ENCODE assay signal across 8 mouse cellular contexts in genomic region chr11:105311291-105311975, GRCm38 (mm10). TPM values are rescaled to one million over a fixed set of nuclear protein-coding genes. Genes with fewer than 3 reads are reported as not detected.
DNase-seq lines count a peak whose midpoint lies in the region; ATAC-seq and TF ChIP-seq lines count a peak whose summit lies in the region.

No protein-coding gene starts in this region.

- TF ChIP-seq POLR2A in embryonic fibroblast, embryonic 13.5 days (IDR thresholded peaks at IDR 0.05; ENCODE audit: low read depth, low read length) = no peak

- no peak for DNase-seq in neural tube, embryonic 10.5 days (ENCODE audit: extremely low spot score, low spot score)
- peak; percentile 62 for DNase-seq in kidney, adult 11 months
- peak; percentile 67 for DNase-seq in lung, embryonic 14.5 days
- no peak for DNase-seq in B cell, adult 2 months
- DNase-seq in urinary bladder, adult 2 months (ENCODE audit: low spot score) = no peak
- no peak for DNase-seq in frontal cortex, postnatal 14 days (ENCODE audit: low spot score in 2 of 2)

- H3K27me3 ChIP-seq in neural tube, embryonic 13.5 days = no peaks in the 10 kb centered on the region
- no peaks in the 10 kb centered on the region for H3K27me3 ChIP-seq in lung, embryonic 14.5 days (ENCODE audit: insufficient read depth, low read length)

- no peak overlapping the region for H3K9ac ChIP-seq in neural tube, embryonic 13.5 days
- no peak overlapping the region for H3K9ac ChIP-seq in lung, embryonic 14.5 days

- no peak for ATAC-seq in neural tube, embryonic 13.5 days (ENCODE audit: low read depth)
- ATAC-seq in lung, embryonic 14.5 days (ENCODE audit: insufficient read depth) = no peak

- 55% methylated on average over 24 of the region's 24 CpGs for WGBS in neural tube, embryonic 13.5 days
- 49% methylated on average over 24 of the region's 24 CpGs for WGBS in lung, embryonic 14.5 days

- H3K4me2 ChIP-seq in neural tube, embryonic 13.5 days = 0 out of 2 replicates have a peak overlapping the region, but pooled peaks have one; percentile 4
- H3K4me2 ChIP-seq in lung, embryonic 14.5 days = peak overlapping the region; percentile 32; the same call in 1 of the 2 replicates

- H3K4me1 ChIP-seq in neural tube, embryonic 13.5 days (replicated peaks) = peaks cover 39% of the 10 kb centered on the region
- H3K4me1 ChIP-seq in embryonic fibroblast, embryonic 13.5 days (ENCODE audit: control insufficient read depth, insufficient read depth, low read length) = peaks cover 36% of the 10 kb centered on the region
- peaks cover 42% of the 10 kb centered on the region for H3K4me1 ChIP-seq in lung, embryonic 14.5 days (ENCODE audit: insufficient read depth)

- no peak for TF ChIP-seq CTCF in embryonic fibroblast, embryonic 13.5 days (IDR thresholded peaks at IDR 0.05; ENCODE audit: borderline replicate concordance, insufficient read depth, low read length)
- TF ChIP-seq CTCF in lung, embryonic 14.5 days (IDR thresholded peaks at IDR 0.05; ENCODE audit: low read depth) = no peak

- no peaks in the 10 kb centered on the region for H3K36me3 ChIP-seq in neural tube, embryonic 13.5 days
- H3K36me3 ChIP-seq in lung, embryonic 14.5 days (ENCODE audit: insufficient read depth) = peaks cover 6% of the 10 kb centered on the region; the same call in 1 of the 2 replicates

- H3K4me3 ChIP-seq in neural tube, embryonic 13.5 days = no peak overlapping the region
- no peak overlapping the region for H3K4me3 ChIP-seq in embryonic fibroblast, embryonic 13.5 days (ENCODE audit: insufficient read depth, low read length)
- H3K4me3 ChIP-seq in lung, embryonic 14.5 days (ENCODE audit: low read depth, low read length) = no peak overlapping the region

- H3K27ac ChIP-seq in neural tube, embryonic 13.5 days (replicated peaks) = peak overlapping the region; percentile 23; the same call in 1 of the 2 replicates
- H3K27ac ChIP-seq in embryonic fibroblast, embryonic 13.5 days (ENCODE audit: insufficient read depth, low read length) = peak overlapping the region; percentile 89
- H3K27ac ChIP-seq in lung, embryonic 14.5 days (ENCODE audit: low read depth) = peak overlapping the region; percentile 75

- no peaks in the 10 kb centered on the region for H3K9me3 ChIP-seq in neural tube, embryonic 13.5 days
- H3K9me3 ChIP-seq in lung, embryonic 14.5 days (ENCODE audit: low read depth, low read length) = no peaks in the 10 kb centered on the region

RNA-seq across cellular contexts. Expression of gene Mrc2, which starts 19.0 kb away (rescaled TPM):
- polyA plus RNA-seq in neural tube, embryonic 13.5 days (2015; fragmentation: Nextera tagmentation; extraction: Ambion mirVana) = 5.0 and 5.7 TPM in 2 replicates
- 144 and 150 TPM in 2 replicates for polyA plus RNA-seq in embryonic fibroblast, embryonic 13.5 days (2011; ENCODE audit: insufficient read length, low read depth, missing spikeins)
- 16.6 and 20.0 TPM in 2 replicates for polyA plus RNA-seq in lung, embryonic 14.5 days (2014; fragmentation: Nextera tagmentation; extraction: Ambion mirVana)
- 24.4 and 32.4 TPM in 2 replicates for polyA plus RNA-seq in urinary bladder, adult 2 months (2012; rRNA removed)

Comparison
In these comparisons a context has a peak if more than half of its experiments do, and no peak if none do; other contexts are left out.
1. H3K27ac ChIP-seq: peak in every context shown above with its lines; median percentile 89 in embryonic fibroblast, embryonic 13.5 days; 75 in lung, embryonic 14.5 days; 23 in neural tube, embryonic 13.5 days.
2. DNase-seq: peak in kidney, adult 11 months (single experiment) and lung, embryonic 14.5 days (single experiment); none in neural tube, embryonic 10.5 days (single experiment), B cell, adult 2 months (0 of 2), urinary bladder, adult 2 months (single experiment) and frontal cortex, postnatal 14 days (0 of 2).